Mouse (Mus musculus) midbrain, postnatal 0 days (tissue): ENCODE measurements around the gene Il4ra. TPM values are rescaled to one million over a fixed set of nuclear protein-coding genes. Genes with fewer than 3 reads are reported as not detected.

ENCODE experiments used
- ATAC-seq: fragments of 200-750 bp; cut with Nextera tagmentation; 2 replicates; pipeline ENCODE4 v1.8.0; 2017; ENCODE audit warnings: moderate number of reproducible peaks, mild to moderate bottlenecking, moderate TSS enrichment, moderate library complexity; ENCODE audit not compliant: low FRiP score
- DNase-seq: peaks from one replicate; pipeline ENCODE4 v3.0.0-alpha.2; 2015; ENCODE audit warnings: low spot score
- H3K27ac ChIP-seq: fragments of 300-500 bp; sonication (generic); 2 replicates; pipeline ENCODE4 v1.5.1; 2014; ENCODE audit warnings: low read depth, mild to moderate bottlenecking, low read length, mixed read lengths
- H3K27me3 ChIP-seq: fragments of 300-500 bp; sonication (generic); 2 replicates; pipeline ENCODE4 v1.6.1; 2014; ENCODE audit warnings: low read length, control low read depth, mixed read lengths; ENCODE audit not compliant: insufficient read depth
- H3K36me3 ChIP-seq: fragments of 300-500 bp; sonication (generic); 2 replicates; pipeline ENCODE4 v1.6.1; 2014; ENCODE audit warnings: low read length, control low read depth, mixed read lengths; ENCODE audit not compliant: insufficient read depth
- H3K4me1 ChIP-seq: fragments of 300-500 bp; sonication (generic); 2 replicates; pipeline ENCODE4 v1.6.1; 2014; ENCODE audit warnings: mild to moderate bottlenecking, control low read depth, antibody characterized with exemption, low read length, mixed read lengths; ENCODE audit not compliant: insufficient read depth
- H3K4me2 ChIP-seq: fragments of 300-500 bp; sonication (generic); 2 replicates; pipeline ENCODE4 v1.6.1; 2014; ENCODE audit warnings: low read depth, mild to moderate bottlenecking, low read length, mixed read lengths; ENCODE audit not compliant: poor library complexity, severe bottlenecking
- H3K4me3 ChIP-seq: fragments of 300-500 bp; sonication (generic); 2 replicates; pipeline ENCODE4 v1.5.1; 2014; ENCODE audit warnings: low read depth, mild to moderate bottlenecking, low read length, moderate library complexity
- H3K9ac ChIP-seq: fragments of 300-500 bp; sonication (generic); replicated peaks from 2 replicates; pipeline ENCODE4 v1.6.1; 2014; ENCODE audit warnings: mild to moderate bottlenecking, low read length, moderate library complexity, mixed read lengths; ENCODE audit not compliant: poor library complexity, severe bottlenecking
- H3K9me3 ChIP-seq: fragments of 300-500 bp; sonication (generic); 2 replicates; pipeline ENCODE4 v1.6.1; 2016; ENCODE audit warnings: low read length, control low read depth
- CTCF ChIP-seq: IDR thresholded peaks from 2 replicates; pipeline ENCODE4 v1.5.1; 2016; ENCODE audit warnings: antibody characterized with exemption, mild to moderate bottlenecking
- WGBS: fragments of 180-500 bp; shearing (Covaris S2); extraction: QIAGEN DNeasy Blood & Tissue Kit; methylation state at CpG from one replicate; pipeline ENCODE4 v1.1.7; 2014; 5-methylcytosine and 5-hydroxymethylcytosine counted together
- polyA plus RNA-seq: library from polyadenylated mRNA; unstranded; fragments of >200 nt; fragmentation: Nextera tagmentation; extraction: Ambion mirVana; gene quantifications from 2 replicates; pipeline ENCODE4 v1.2.1, GENCODE M21; 2015
- total RNA-seq: library from RNA; depleted of rRNA; stranded (reverse); fragments of >200 nt; gene quantifications from 2 replicates; pipeline ENCODE4 v1.2.3, GENCODE M21; 2014

Gene Il4ra
- total and polyA plus RNA-seq, 2 experiments from 2014 or later, result 5.4 to 12.9 TPM

DNA sequence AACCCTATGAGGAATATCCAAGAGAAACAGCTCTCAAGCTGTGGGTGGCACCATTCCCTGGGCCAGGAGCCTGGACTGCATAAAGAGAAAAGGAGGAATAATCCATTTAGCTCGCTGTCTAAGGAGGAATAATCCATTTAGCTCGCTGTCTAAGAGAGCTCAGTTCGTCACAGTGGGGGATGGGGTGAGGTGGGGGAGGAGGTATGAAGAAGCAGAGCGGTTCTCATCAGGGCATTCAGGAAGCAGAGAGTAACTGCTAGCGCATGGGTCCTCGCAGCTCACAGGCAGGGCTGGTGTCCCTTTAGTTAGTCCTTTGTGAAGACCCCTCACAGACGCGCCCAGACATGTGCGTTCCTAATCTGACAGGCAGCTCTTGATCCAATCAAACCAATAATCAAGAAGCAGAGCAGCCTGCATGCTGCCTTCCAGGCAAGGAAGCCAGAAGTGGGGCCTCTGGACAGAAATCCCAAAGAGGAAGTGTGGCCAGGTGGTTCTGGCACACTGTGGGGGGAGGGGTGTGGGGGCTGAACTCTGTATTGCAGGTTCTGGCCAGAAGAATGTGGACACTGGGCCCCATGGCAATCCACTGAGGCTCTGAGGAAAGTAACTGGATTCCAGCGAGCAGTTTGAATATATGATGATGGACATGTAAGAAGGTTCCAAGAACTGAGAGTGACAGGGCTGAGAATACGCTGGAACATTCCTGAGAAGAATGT lies 9.4 kb upstream of the Il4ra start:
- Histone ChIP-seq H3K27me3 (no peaks in the 10 kb centered on the region), H3K27ac (no peak overlapping the region), H3K36me3 (no peaks in the 10 kb centered on the region), H3K4me3 (no peak overlapping the region), H3K9ac (no peak overlapping the region), H3K4me1 (no peaks in the 10 kb centered on the region), H3K9me3 (no peaks in the 10 kb centered on the region), H3K4me2 (no peak overlapping the region)
- TF ChIP-seq CTCF, result no peak
- DNase-seq (no peak), ATAC-seq (no peak)
- WGBS, result 28% methylated on average over 11 of the region's 11 CpGs

DNA sequence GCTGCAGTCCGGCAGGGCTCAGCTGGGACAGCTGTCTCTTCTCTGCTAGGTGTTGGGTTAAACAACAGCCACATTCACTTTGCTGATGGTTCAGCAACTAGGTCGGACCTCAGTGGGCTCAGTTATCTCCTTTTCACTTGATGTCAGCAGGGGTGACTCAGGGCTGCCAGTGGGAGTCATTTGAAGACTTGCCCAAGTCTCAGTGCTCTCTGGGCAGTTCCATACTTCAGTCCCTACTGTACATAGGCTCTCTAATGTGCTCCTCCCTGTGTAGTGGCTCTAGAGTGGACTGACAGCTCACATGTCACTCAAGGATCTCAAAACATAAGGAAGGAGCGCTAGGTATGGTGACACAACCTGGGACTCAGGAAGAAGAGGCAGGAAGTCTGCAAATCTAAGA lies 8.4 kb upstream of the Il4ra start:
- no peak overlapping the region for H3K27ac ChIP-seq
- H3K9ac ChIP-seq, result no peak overlapping the region
- no peaks in the 10 kb centered on the region for H3K27me3 ChIP-seq
- no peaks in the 10 kb centered on the region for H3K4me1 ChIP-seq
- no peak for ATAC-seq
- H3K4me2 ChIP-seq, result no peak overlapping the region
- H3K9me3 ChIP-seq, result no peaks in the 10 kb centered on the region
- no peak for DNase-seq
- H3K36me3 ChIP-seq, result no peaks in the 10 kb centered on the region
- no peak overlapping the region for H3K4me3 ChIP-seq
- no peak for TF ChIP-seq CTCF
- 68% methylated on average over 3 of the region's 3 CpGs for WGBS

DNA sequence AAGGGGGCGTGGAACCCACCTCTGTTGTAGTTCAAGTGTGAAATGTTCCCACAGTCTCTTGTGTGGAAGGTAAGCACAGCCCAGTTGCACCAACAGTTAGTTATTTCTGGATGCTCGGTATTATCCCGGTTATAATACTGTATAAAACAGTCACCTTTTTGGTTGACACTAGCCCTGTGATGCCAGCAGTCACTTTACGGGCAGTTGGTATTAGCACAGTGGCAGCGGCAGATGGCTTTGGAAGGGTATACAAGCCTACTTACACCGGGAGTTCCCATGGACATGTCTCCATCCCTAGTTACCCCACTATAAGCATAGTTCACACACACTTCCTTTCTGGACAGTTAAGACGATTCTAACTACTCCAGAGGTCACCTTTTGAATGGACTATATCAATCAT lies 6.6 kb upstream of the Il4ra start:
- Histone ChIP-seq H3K4me2 (no peak overlapping the region), H3K27me3 (no peaks in the 10 kb centered on the region), H3K9me3 (no peaks in the 10 kb centered on the region), H3K9ac (no peak overlapping the region), H3K27ac (no peak overlapping the region), H3K4me3 (no peak overlapping the region), H3K36me3 (no peaks in the 10 kb centered on the region), H3K4me1 (no peaks in the 10 kb centered on the region)
- DNase-seq, result no peak
- ATAC-seq, result no peak
- no peak for TF ChIP-seq CTCF
- WGBS, result 91% methylated on average over 7 of the region's 7 CpGs

DNA sequence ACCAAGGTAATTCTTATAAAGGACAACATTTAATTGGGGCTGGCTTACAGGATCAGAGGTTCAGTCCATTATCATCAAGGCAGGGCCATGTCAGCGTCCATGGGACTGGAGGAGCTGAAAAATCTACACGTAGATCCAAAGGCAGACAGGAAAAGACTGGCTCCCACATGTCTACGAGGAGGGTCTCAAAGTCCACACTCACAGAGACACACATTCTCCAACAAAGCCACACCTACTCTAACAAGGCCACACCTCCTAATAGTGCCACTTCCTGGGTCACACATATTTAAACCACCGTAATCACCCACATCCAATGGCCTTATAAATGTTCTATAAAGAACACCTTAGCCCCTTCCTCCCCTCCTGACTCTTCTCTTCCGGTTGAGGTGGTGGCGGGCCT lies 5.2 kb upstream of the Il4ra start:
- no peak for TF ChIP-seq CTCF
- Histone ChIP-seq H3K36me3 (no peaks in the 10 kb centered on the region), H3K27ac (no peak overlapping the region), H3K27me3 (no peaks in the 10 kb centered on the region), H3K4me3 (no peak overlapping the region), H3K4me2 (no peak overlapping the region), H3K9ac (no peak overlapping the region; the same call in 1 of the 2 replicates), H3K9me3 (no peaks in the 10 kb centered on the region), H3K4me1 (peaks cover 5% of the 10 kb centered on the region)
- DNase-seq (no peak), ATAC-seq (no peak)
- 85% methylated on average over 6 of the region's 6 CpGs for WGBS

DNA sequence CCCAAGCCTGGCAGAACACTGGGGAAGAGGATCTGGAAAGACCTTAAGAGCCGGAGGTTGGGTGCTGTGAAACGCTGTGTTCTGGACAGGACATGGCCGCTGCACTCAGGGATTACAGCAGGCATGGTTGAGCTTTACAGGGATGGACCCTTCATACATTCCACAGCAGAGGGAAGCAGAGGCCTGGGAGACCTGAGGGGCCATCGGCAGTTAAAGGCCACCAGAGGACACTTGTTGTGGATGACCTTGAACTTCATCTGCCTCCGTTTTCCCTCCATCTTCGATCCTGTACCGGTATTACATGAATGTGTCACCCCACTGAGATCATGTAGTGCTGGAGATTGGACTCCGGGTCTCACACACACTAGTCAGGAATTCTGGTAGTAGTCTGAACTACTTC lies 2.0 kb upstream of the Il4ra start:
- 70% methylated on average over 8 of the region's 8 CpGs for WGBS
- Histone ChIP-seq H3K9me3 (no peaks in the 10 kb centered on the region), H3K9ac (no peak overlapping the region), H3K4me3 (no peak overlapping the region), H3K4me1 (peaks cover 5% of the 10 kb centered on the region), H3K27me3 (no peaks in the 10 kb centered on the region; the same call in 1 of the 2 replicates), H3K4me2 (no peak overlapping the region), H3K36me3 (no peaks in the 10 kb centered on the region), H3K27ac (no peak overlapping the region)
- no peak for ATAC-seq
- TF ChIP-seq CTCF, result no peak
- no peak for DNase-seq

DNA sequence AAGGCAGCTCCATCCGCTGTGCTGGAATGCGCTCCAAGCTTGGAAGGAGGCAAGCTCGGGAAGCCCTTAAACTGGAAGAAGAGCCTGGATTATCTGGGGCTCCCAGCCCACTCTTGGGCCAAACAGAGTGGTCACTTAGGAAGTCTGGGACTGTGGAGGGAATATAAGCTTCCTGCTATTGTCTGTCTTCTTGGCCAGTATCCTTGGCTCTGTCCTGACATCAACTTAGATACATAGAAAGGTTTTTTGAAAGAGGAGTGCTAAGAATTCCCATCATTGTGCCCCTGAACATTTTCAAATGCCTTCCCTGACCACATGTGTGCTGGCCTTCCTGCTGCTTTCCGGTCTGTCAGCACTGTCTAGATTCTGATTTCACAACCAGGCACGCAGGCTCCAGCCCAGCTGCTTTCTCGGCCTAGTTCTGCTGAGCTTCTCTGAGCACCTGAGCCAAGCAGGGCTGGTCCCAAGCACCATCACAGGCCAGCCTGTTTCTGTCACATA lies 989 bp upstream of the Il4ra start:
- 70% methylated on average over 6 of the region's 6 CpGs for WGBS
- H3K27ac ChIP-seq, result no peak overlapping the region
- H3K36me3 ChIP-seq, result no peaks in the 10 kb centered on the region
- no peaks in the 10 kb centered on the region for H3K9me3 ChIP-seq
- H3K4me2 ChIP-seq, result no peak overlapping the region; the same call in 1 of the 2 replicates
- ATAC-seq (no peak), DNase-seq (no peak)
- TF ChIP-seq CTCF, result no peak
- no peak overlapping the region for H3K9ac ChIP-seq
- H3K27me3 ChIP-seq, result no peaks in the 10 kb centered on the region; the same call in 1 of the 2 replicates
- H3K4me1 ChIP-seq, result peaks cover 5% of the 10 kb centered on the region
- H3K4me3 ChIP-seq, result no peak overlapping the region
